ENCODE assay signal across 18 mouse cellular contexts in the genomic region with DNA sequence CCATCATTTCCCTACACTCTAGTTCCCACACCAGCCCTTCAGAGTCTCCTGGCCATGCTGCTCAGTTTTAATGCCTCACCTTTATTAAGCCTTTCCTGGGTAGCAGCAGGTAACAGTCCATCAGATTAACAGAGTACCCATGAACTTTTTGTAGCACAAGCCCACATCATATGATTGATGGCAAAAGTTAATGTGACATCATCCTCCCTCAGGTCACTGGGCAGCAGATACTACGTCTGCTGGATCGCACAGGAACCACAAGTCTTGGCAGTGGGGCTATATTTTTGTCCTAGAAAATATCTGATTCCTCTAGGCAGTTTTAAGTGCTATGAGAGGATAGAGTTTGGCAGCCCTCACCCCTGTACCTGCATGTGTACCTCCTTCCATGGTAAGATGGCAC.
DNase-seq lines count a peak whose midpoint lies in the region; ATAC-seq lines count a peak whose summit lies in the region.
"Had no signal": no experiment of that assay in that cellular context is flagged by ENCODE, and none has a peak within 500 bp of the region (broad histone marks: within the 10 kb centered on the region; RNA-seq: fewer than 3 reads in every experiment).

No protein-coding gene starts in this region.

- no peak for ATAC-seq in heart, embryonic 12.5 days (ENCODE audit: insufficient number of reproducible peaks, low FRiP score)
- ATAC-seq in liver, embryonic 12.5 days = no peak
- ATAC-seq in liver, embryonic 13.5 days (ENCODE audit: low read depth) = no peak
- no peak for ATAC-seq in forebrain, embryonic 11.5 days (replicated peaks; ENCODE audit: low FRiP score)
- ATAC-seq: forebrain, embryonic 13.5 days; Patski had no signal

- H3K9me3 ChIP-seq in heart, embryonic 12.5 days (replicated peaks) = no peaks in the 10 kb centered on the region
- no peaks in the 10 kb centered on the region for H3K9me3 ChIP-seq in liver, embryonic 12.5 days (replicated peaks)
- H3K9me3 ChIP-seq in liver, embryonic 13.5 days (replicated peaks) = no peaks in the 10 kb centered on the region
- H3K9me3 ChIP-seq in forebrain, embryonic 11.5 days (ENCODE audit: control insufficient read depth, low read length) = no peaks in the 10 kb centered on the region
- H3K9me3 ChIP-seq: embryonic facial prominence, embryonic 10.5 days; forebrain, embryonic 13.5 days; lung, embryonic 15.5 days; midbrain, embryonic 10.5 days had no signal

- peak overlapping the region; percentile 92 for H3K27ac ChIP-seq in heart, embryonic 12.5 days (ENCODE audit: poor library complexity, severe bottlenecking)
- H3K27ac ChIP-seq in liver, embryonic 12.5 days = peak overlapping the region; percentile 76
- H3K27ac ChIP-seq in liver, embryonic 13.5 days = peak overlapping the region; percentile 73
- no peak overlapping the region for H3K27ac ChIP-seq in forebrain, embryonic 11.5 days (ENCODE audit: low read depth, low read length)
- H3K27ac ChIP-seq: forebrain, embryonic 13.5 days; lung, embryonic 15.5 days; midbrain, embryonic 10.5 days; stomach, postnatal 0 days had no signal

- DNase-seq in heart, postnatal 36 days = no peak
- no peak for DNase-seq in liver
- DNase-seq in liver, embryonic 13.5 days = no peak
- no peak for DNase-seq in layer of hippocampus, postnatal 10 days (ENCODE audit: low spot score in 2 of 2)
- no peak for DNase-seq in forebrain, embryonic 11.5 days (ENCODE audit: low spot score)
- DNase-seq: adrenal gland, adult 8-10 months; cerebellum, adult 9-10 months; gastrocnemius, postnatal 14 days; lung, postnatal 4 days; right cerebral cortex, postnatal 25 days had no signal

- H3K4me3 ChIP-seq in heart, embryonic 12.5 days = no peak overlapping the region
- H3K4me3 ChIP-seq in liver, embryonic 12.5 days = no peak overlapping the region
- H3K4me3 ChIP-seq in liver, embryonic 13.5 days (replicated peaks) = no peak overlapping the region
- no peak overlapping the region for H3K4me3 ChIP-seq in forebrain, embryonic 11.5 days (ENCODE audit: low read depth, low read length)
- H3K4me3 ChIP-seq: embryonic facial prominence, embryonic 10.5 days; forebrain, embryonic 13.5 days; lung, embryonic 15.5 days; midbrain, embryonic 10.5 days had no signal

- H3K9ac ChIP-seq in heart, embryonic 12.5 days = no peak overlapping the region
- no peak overlapping the region for H3K9ac ChIP-seq in liver, embryonic 12.5 days
- no peak overlapping the region for H3K9ac ChIP-seq in liver, embryonic 13.5 days
- H3K9ac ChIP-seq in forebrain, embryonic 11.5 days (ENCODE audit: low read length) = no peak overlapping the region
- H3K9ac ChIP-seq: forebrain, embryonic 13.5 days; lung, embryonic 15.5 days had no signal

- H3K36me3 ChIP-seq in heart, embryonic 12.5 days = peaks cover 32% of the 10 kb centered on the region
- H3K36me3 ChIP-seq in liver, embryonic 12.5 days = peaks cover 99% of the 10 kb centered on the region
- H3K36me3 ChIP-seq in liver, embryonic 13.5 days = peaks cover 99% of the 10 kb centered on the region
- no peaks in the 10 kb centered on the region; the same call in 1 of the 2 replicates for H3K36me3 ChIP-seq in forebrain, embryonic 11.5 days (ENCODE audit: control insufficient read depth, insufficient read depth, low read length)

- intact Hi-C loops in heart, postnatal 36 days (cut with DNase I) = no loop called here

- H3K4me1 ChIP-seq in heart, embryonic 12.5 days (replicated peaks) = peaks cover 75% of the 10 kb centered on the region
- peaks cover 48% of the 10 kb centered on the region for H3K4me1 ChIP-seq in liver, embryonic 12.5 days
- peaks cover 60% of the 10 kb centered on the region for H3K4me1 ChIP-seq in liver, embryonic 13.5 days (replicated peaks)
- H3K4me1 ChIP-seq in forebrain, embryonic 11.5 days (replicated peaks; ENCODE audit: control insufficient read depth, insufficient read depth, low read length) = 0 out of 2 replicates have a peak, but pooled peaks cover 2% of the 10 kb centered on the region
- H3K4me1 ChIP-seq: midbrain, embryonic 10.5 days had no signal

- WGBS in heart, embryonic 12.5 days = 76% methylated on average over 2 of the region's 2 CpGs
- 75% methylated on average over 2 of the region's 2 CpGs for WGBS in liver, embryonic 12.5 days (ENCODE audit: insufficient replicate concordance)
- 81% methylated on average over 2 of the region's 2 CpGs for WGBS in liver, embryonic 13.5 days (ENCODE audit: insufficient replicate concordance)
- 97% methylated on average over 2 of the region's 2 CpGs for WGBS in forebrain, embryonic 11.5 days

- H3K27me3 ChIP-seq in heart, embryonic 12.5 days (replicated peaks) = no peaks in the 10 kb centered on the region
- H3K27me3 ChIP-seq in liver, embryonic 12.5 days (replicated peaks) = no peaks in the 10 kb centered on the region
- H3K27me3 ChIP-seq in liver, embryonic 13.5 days = no peaks in the 10 kb centered on the region
- no peaks in the 10 kb centered on the region for H3K27me3 ChIP-seq in forebrain, embryonic 11.5 days (ENCODE audit: control insufficient read depth, insufficient read depth, low read length)
- H3K27me3 ChIP-seq: forebrain, embryonic 13.5 days; lung, embryonic 15.5 days; Patski had no signal

- H3K4me2 ChIP-seq in heart, embryonic 12.5 days = no peak overlapping the region
- no peak overlapping the region for H3K4me2 ChIP-seq in liver, embryonic 12.5 days
- H3K4me2 ChIP-seq in liver, embryonic 13.5 days = no peak overlapping the region
- H3K4me2 ChIP-seq in forebrain, embryonic 11.5 days (ENCODE audit: low read depth, low read length, severe bottlenecking) = no peak overlapping the region
- H3K4me2 ChIP-seq: forebrain, embryonic 13.5 days; lung, embryonic 15.5 days had no signal
